Mouse (Mus musculus): ENCODE results near the gene Plbd2.

- TF ChIP-seq CTCF (conservative IDR thresholded peaks at IDR 0.05; ENCODE audit: low read length) (no peak), POU5F1 (IDR thresholded peaks at IDR 0.05; ENCODE audit: borderline replicate concordance, low read length) (no peak)
Measured at GRCm38 (mm10) chr5:120531631-120532030, 28.2 kb upstream of the Plbd2 start.

Data from E14TG2a.4 (cell line).